Mouse (Mus musculus) G1E (cell line): ENCODE measurements around the gene Cnn3. TPM values are rescaled to one million over a fixed set of nuclear protein-coding genes. Genes with fewer than 3 reads are reported as not detected.

Experiments used
- ATAC-seq: 2 replicates; pipeline ENCODE4 v1.8.0; 2016; ENCODE audit warnings: mild to moderate bottlenecking; ENCODE audit not compliant: insufficient number of reproducible peaks, poor library complexity, low FRiP score, severe bottlenecking; ENCODE audit errors: extremely low read depth
- DNase-seq: peaks from one replicate; pipeline ENCODE4 v3.0.0; 2012; ENCODE audit warnings: low spot score
- H3K27me3 ChIP-seq: 2 replicates; pipeline ENCODE4 v1.6.1; 2012; ENCODE audit warnings: mild to moderate bottlenecking, low read length, inconsistent platforms; ENCODE audit not compliant: insufficient read depth
- H3K36me3 ChIP-seq: replicated peaks from 2 replicates; pipeline ENCODE3; 2012; ENCODE audit warnings: mild to moderate bottlenecking, inconsistent platforms
- H3K4me1 ChIP-seq: 2 replicates; pipeline ENCODE4 v1.6.1; 2012; ENCODE audit warnings: low read depth, low read length, inconsistent platforms, mixed read lengths; ENCODE audit not compliant: insufficient read depth
- H3K4me3 ChIP-seq: 2 replicates; pipeline ENCODE4 v1.5.1; 2012; ENCODE audit warnings: low read depth, mild to moderate bottlenecking, inconsistent platforms, low read length, moderate library complexity, mixed read lengths
- H3K9me3 ChIP-seq: replicated peaks from 2 replicates; pipeline ENCODE4 v1.6.1; 2012; ENCODE audit warnings: inconsistent platforms
- CTCF ChIP-seq: IDR thresholded peaks from 2 replicates; pipeline ENCODE4 v1.5.1; 2012; ENCODE audit warnings: low read depth, low read length, inconsistent platforms, mixed read lengths
- GATA1 ChIP-seq: IDR thresholded peaks from 2 replicates; pipeline ENCODE4 v1.6.1; 2012; ENCODE audit warnings: borderline replicate concordance, low read length, inconsistent platforms, mixed read lengths
- GATA2 ChIP-seq: IDR thresholded peaks from 2 replicates; pipeline ENCODE4 v1.6.1; 2012; ENCODE audit warnings: low read depth, low read length, inconsistent platforms, borderline replicate concordance
- POLR2AphosphoS5 ChIP-seq: IDR thresholded peaks from 2 replicates; pipeline ENCODE4 v1.6.1; 2012; ENCODE audit warnings: low read depth, low read length, inconsistent platforms; ENCODE audit not compliant: insufficient replicate concordance
- TAL1 ChIP-seq: conservative IDR thresholded peaks from 2 replicates; pipeline ENCODE4 v1.6.1; 2012; ENCODE audit warnings: low read depth, low read length, inconsistent platforms, mixed read lengths
- polyA plus RNA-seq: library from polyadenylated mRNA; stranded (reverse); fragments of >175 nt; gene quantifications from 2 replicates; pipeline ENCODE4 v1.2.3, GENCODE M21; 2012
- total RNA-seq, 2 experiments: library from RNA; stranded (forward) in 1 of 2; stranded (reverse) in 1 of 2; fragments of 200-1000 nt in 1 of 2; fragments of >200 nt in 1 of 2; fragmentation: Nextera tagmentation in 1 of 2; gene quantifications; 2 replicates each; pipeline ENCODE4 v1.2.3; 2014 to 2017

Cnn3 gene
- total and polyA plus RNA-seq, 3 experiments, result 0.33 TPM; not detected in 2

DNA sequence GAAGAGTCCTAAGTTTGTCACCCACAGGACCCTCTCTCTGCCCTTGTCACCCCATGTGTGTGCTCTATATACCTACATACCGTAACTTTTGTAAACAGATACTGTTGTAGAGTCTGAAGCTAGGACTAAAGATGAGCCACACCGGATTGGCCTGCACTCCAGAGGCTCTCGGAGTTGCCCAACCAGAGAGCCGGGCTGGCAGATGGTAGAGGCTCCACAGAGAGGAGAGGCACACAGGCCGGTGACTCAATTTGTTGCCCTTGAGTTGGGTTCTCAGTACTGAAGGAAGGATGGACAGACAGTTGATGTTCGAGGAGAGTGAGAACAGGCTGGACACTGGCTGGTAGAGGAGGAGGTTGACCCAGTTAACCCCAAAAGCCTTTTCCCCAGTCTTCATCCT lies 18.1 kb downstream of the Cnn3 start:
- Histone ChIP-seq H3K4me1 (peaks cover 30% of the 10 kb centered on the region), H3K27me3 (peaks cover 8% of the 10 kb centered on the region), H3K4me3 (no peak overlapping the region), H3K9me3 (no peaks in the 10 kb centered on the region), H3K36me3 (no peaks in the 10 kb centered on the region)
- TF ChIP-seq GATA1 (no peak), CTCF (no peak), GATA2 (no peak), POLR2AphosphoS5 (no peak), TAL1 (no peak)
- no peak for ATAC-seq
- DNase-seq, result no peak

DNA sequence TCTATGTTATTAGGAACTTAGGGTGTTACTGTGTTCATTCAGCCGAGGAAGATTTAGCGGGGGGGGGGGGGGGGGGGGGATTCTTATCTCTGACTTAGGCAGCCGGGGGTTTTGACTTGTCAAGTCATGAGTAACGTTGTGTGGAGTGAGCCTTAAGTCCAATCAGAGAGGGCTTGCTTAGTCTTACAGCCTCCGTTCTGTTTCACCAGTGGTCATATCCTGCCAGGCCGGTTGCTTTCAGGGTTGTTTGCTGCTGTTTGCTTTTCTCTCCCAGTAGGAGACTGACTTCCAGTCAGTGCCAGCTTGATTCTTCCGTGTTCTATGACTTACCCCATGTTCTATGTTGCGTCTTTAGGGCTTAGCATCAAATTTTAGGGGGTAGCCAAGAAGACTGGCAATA lies 20.2 kb downstream of the Cnn3 start:
- no peaks in the 10 kb centered on the region; the same call in 1 of the 2 replicates for H3K27me3 ChIP-seq
- H3K4me1 ChIP-seq, result peaks cover 30% of the 10 kb centered on the region
- DNase-seq, result peak; percentile 53
- H3K4me3 ChIP-seq, result no peak overlapping the region
- no peaks in the 10 kb centered on the region for H3K36me3 ChIP-seq
- peak; percentile 90 for ATAC-seq
- H3K9me3 ChIP-seq, result no peaks in the 10 kb centered on the region
- TF ChIP-seq POLR2AphosphoS5 (no peak), GATA1 (no peak), TAL1 (no peak), CTCF (no peak), GATA2 (no peak)

DNA sequence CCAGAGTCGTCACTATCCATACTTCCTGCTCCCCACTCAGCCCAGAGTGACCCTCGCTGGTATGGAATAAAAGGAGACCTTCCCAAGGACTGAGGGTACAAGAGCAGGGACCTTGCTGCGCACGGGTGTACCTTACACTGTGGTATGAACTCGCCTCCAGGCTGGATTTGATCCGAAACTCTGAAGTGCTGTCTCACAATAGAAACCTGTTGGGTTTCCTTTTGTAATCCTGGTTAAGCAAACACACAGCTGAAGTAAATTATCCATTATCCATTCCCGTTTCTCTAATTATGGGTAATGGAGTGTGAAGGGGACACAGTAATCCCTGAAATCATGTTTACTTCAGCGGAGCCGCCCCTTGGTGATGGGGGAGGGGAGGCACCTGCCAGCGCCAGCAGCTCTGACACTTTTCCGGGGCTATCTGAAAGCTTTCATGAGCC lies 21.8 kb downstream of the Cnn3 start:
- no peak for ATAC-seq
- Histone ChIP-seq H3K36me3 (no peaks in the 10 kb centered on the region), H3K27me3 (no peaks in the 10 kb centered on the region; the same call in 1 of the 2 replicates), H3K4me1 (peaks cover 29% of the 10 kb centered on the region), H3K9me3 (no peaks in the 10 kb centered on the region), H3K4me3 (no peak overlapping the region)
- TF ChIP-seq GATA2 (no peak), GATA1 (no peak), TAL1 (no peak), POLR2AphosphoS5 (no peak), CTCF (no peak)
- DNase-seq, result no peak

- Histone ChIP-seq H3K4me1 (peaks cover 24% of the 10 kb centered on the region), H3K36me3 (no peaks in the 10 kb centered on the region), H3K4me3 (no peak overlapping the region), H3K27me3 (no peaks in the 10 kb centered on the region; the same call in 1 of the 2 replicates), H3K9me3 (no peaks in the 10 kb centered on the region)
- TF ChIP-seq CTCF (no peak), TAL1 (no peak), GATA2 (no peak), POLR2AphosphoS5 (no peak), GATA1 (no peak)
- no peak for ATAC-seq
- no peak for DNase-seq
Measured at GRCm38 (mm10) chr3:121448606-121449005, 22.3 kb downstream of the Cnn3 start.

DNA sequence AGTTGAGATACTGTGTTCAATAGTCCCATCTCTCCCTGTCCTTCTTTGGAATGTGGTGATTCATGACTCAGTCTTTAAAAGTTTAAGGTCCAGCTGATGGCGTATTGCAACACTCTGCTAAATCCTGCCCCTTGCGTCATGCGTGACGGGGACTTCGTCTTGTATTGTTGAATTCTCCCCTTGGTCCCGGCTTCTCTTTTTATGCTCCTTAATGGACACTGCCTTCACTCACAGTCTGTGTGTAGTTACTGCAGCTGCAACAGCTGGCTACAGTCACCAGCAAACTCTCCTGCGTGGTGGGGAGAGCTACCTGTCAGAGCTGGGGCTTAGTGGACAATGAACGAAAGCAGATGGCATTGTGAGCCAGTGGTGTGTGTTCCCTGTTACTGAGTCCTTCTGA lies 23.2 kb downstream of the Cnn3 start:
- Histone ChIP-seq H3K27me3 (no peaks in the 10 kb centered on the region; the same call in 1 of the 2 replicates), H3K4me3 (no peak overlapping the region), H3K9me3 (no peaks in the 10 kb centered on the region), H3K36me3 (no peaks in the 10 kb centered on the region), H3K4me1 (peaks cover 16% of the 10 kb centered on the region)
- DNase-seq (no peak), ATAC-seq (no peak)
- TF ChIP-seq CTCF (no peak), TAL1 (no peak), POLR2AphosphoS5 (no peak), GATA1 (no peak), GATA2 (no peak)

DNA sequence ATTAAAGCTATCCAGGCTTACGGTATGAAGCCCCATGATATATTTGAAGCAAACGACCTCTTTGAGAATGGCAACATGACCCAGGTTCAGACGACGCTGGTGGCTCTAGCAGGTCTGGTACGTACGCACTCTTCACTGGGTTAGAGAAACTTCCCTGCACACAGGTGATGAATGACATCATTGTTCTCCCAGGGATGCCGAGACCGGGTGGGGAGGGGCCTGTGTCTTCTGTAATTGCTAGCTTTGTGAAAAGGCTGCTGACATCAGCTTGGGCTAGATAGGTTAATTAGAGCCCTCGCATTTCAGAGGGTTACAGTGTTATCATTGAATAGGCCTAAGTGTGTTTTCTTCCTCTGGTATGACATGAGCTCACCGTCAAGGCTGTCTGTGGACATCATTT lies 25.1 kb downstream of the Cnn3 start:
- TF ChIP-seq GATA2 (no peak), GATA1 (no peak), CTCF (no peak), TAL1 (no peak), POLR2AphosphoS5 (no peak)
- no peaks in the 10 kb centered on the region for H3K36me3 ChIP-seq
- ATAC-seq, result no peak

More for the DNA sequence above, 25.1 kb downstream of the Cnn3 start:
- Histone ChIP-seq H3K9me3 (no peaks in the 10 kb centered on the region), H3K4me3 (no peak overlapping the region), H3K4me1 (peaks cover 8% of the 10 kb centered on the region), H3K27me3 (no peaks in the 10 kb centered on the region; the same call in 1 of the 2 replicates)
- no peak for DNase-seq
